In the genomic region with DNA sequence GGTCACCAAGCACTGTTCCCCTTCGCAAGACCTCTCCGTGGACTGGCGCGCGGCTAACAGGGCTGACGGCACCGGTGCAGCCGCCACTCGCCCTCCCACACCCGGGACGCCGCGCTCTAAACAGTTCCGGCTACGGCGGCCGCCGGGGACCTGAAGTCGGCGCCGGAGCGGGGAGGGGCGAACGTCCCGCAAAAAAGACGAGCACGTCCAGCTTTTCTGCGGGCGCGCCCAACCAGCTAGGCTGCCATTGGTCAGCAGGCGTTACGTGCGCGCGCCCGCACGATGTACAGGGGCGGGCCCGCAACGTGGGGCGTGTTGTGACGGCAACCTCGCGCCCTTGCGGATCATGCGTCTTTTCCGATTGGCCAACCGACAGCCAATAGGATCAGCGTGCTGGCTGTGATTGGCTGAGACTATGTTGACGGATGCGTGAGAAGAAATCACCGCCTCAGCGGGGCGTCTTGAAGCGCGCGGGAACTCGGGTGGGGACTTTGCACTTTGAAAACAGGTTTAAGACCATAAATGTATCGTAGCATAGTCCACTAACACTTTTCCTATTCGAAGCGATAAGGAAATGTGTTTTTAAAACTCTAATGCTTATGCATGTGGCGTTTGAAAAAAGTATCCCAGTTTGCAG, we compare ENCODE assay signal across 8 mouse cellular contexts. TPM values are rescaled to one million over a fixed set of nuclear protein-coding genes. Genes with fewer than 3 reads are reported as not detected.
A peak's percentile ranks its signal among the peaks of the same experiment; 100 is the strongest.
DNase-seq lines count a peak whose midpoint lies in the region; ATAC-seq and TF ChIP-seq lines count a peak whose summit lies in the region.

Gene Cramp1l, minus strand, starts transcription at position 134 of the 637 bp plus-strand sequence.
Gene Ift140, plus strand, starts transcription at position 431 of the 637 bp plus-strand sequence.

- peak; percentile 95 for DNase-seq in MEL (ENCODE audit: low read depth, low spot score)
- DNase-seq in cerebellum, adult 2 months = peak; percentile 98 to 100
- peak; percentile 100 for DNase-seq in forebrain, postnatal 0 days
- DNase-seq in heart, postnatal 4 days = peak; percentile 98
- DNase-seq in layer of hippocampus, adult 8-10 months (ENCODE audit: low spot score in 2 of 2) = peak; percentile 99
- DNase-seq in ovary, adult 18-20 months (ENCODE audit: low spot score) = peak; percentile 99
- peak; percentile 99 for DNase-seq in thymus, postnatal 0 days (ENCODE audit: low spot score)

- peaks cover 0 to 2% of the 10 kb centered on the region in 2 experiments; a peak in 3 of 4 replicates for H3K36me3 ChIP-seq in MEL (ENCODE audit: control insufficient read depth in 1 of 2, insufficient read depth in 2 of 2, low read length in 2 of 2)
- H3K36me3 ChIP-seq in forebrain, postnatal 0 days (ENCODE audit: insufficient read depth) = peaks cover 20% of the 10 kb centered on the region
- H3K36me3 ChIP-seq in lung, embryonic 15.5 days = peaks cover 21% of the 10 kb centered on the region

- no peaks in the 10 kb centered on the region for H3K27me3 ChIP-seq in MEL (ENCODE audit: control insufficient read depth in 1 of 2, insufficient read depth in 2 of 2, low read length in 2 of 2)
- H3K27me3 ChIP-seq in cerebellum, adult 2 months (ENCODE audit: control insufficient read depth, insufficient read depth, low read length) = no peaks in the 10 kb centered on the region
- no peaks in the 10 kb centered on the region for H3K27me3 ChIP-seq in forebrain, postnatal 0 days (ENCODE audit: insufficient read depth, low read length)
- H3K27me3 ChIP-seq in lung, embryonic 15.5 days = no peaks in the 10 kb centered on the region

- TF ChIP-seq EP300 in MEL (IDR thresholded peaks at IDR 0.05; ENCODE audit: low read depth in 1 of 2, low read length in 2 of 2) = no peak

- peaks cover 28% of the 10 kb centered on the region for H3K79me2 ChIP-seq in MEL (ENCODE audit: control insufficient read depth, insufficient read depth, low read length, poor library complexity)

- H3K9ac ChIP-seq in MEL (ENCODE audit: control insufficient read depth, low read depth, low read length, poor library complexity, severe bottlenecking) = peak within 1 kb of the TSS; percentile 91
- H3K9ac ChIP-seq in forebrain, postnatal 0 days = peak within 1 kb of the TSS; percentile 83
- H3K9ac ChIP-seq in lung, embryonic 15.5 days = peak within 1 kb of the TSS; percentile 97

- H3K27ac ChIP-seq in MEL (ENCODE audit: control insufficient read depth, low read depth, low read length) = peak within 1 kb of the TSS; percentile 52
- peak within 1 kb of the TSS; percentile 13 for H3K27ac ChIP-seq in cerebellum, adult 2 months (ENCODE audit: insufficient read depth, low read length)
- peak within 1 kb of the TSS; percentile 86 for H3K27ac ChIP-seq in forebrain, postnatal 0 days (ENCODE audit: low read depth, low read length)
- peak within 1 kb of the TSS; percentile 86 for H3K27ac ChIP-seq in lung, embryonic 15.5 days

- under 1% methylated on average over 62 of the region's 62 CpGs for WGBS in cerebellum, adult 2 months
- WGBS in forebrain, postnatal 0 days = under 1% methylated on average over 62 of the region's 62 CpGs
- WGBS in lung, embryonic 15.5 days = under 1% methylated on average over 62 of the region's 62 CpGs

- peak; percentile 98 for ATAC-seq in forebrain, postnatal 0 days
- ATAC-seq in lung, embryonic 15.5 days (ENCODE audit: borderline replicate concordance, extremely low read depth, low FRiP score, low TSS enrichment) = peak; percentile 98

- H3K4me3 ChIP-seq in MEL (ENCODE audit: control insufficient read depth in 1 of 2, insufficient read depth in 1 of 2, low read depth in 2 of 2, low read length in 2 of 2) = peak within 1 kb of the TSS; percentile 93 to 95
- H3K4me3 ChIP-seq in cerebellum, adult 2 months (replicated peaks; ENCODE audit: insufficient read depth, low read depth, low read length) = peak within 1 kb of the TSS; percentile 72
- peak within 1 kb of the TSS; percentile 92 for H3K4me3 ChIP-seq in forebrain, postnatal 0 days (ENCODE audit: low read depth, low read length)
- H3K4me3 ChIP-seq in lung, embryonic 15.5 days = peak within 1 kb of the TSS; percentile 92

- TF ChIP-seq POLR2A in MEL (IDR thresholded peaks at IDR 0.05; ENCODE audit: control insufficient read depth in 1 of 2, insufficient read depth in 1 of 2, low read depth in 1 of 2, low read length in 2 of 2, poor library complexity in 1 of 2) = peak; percentile 22 to 42; a peak in 1 of 4 replicates
- peak; percentile 56; the same call in 1 of the 2 replicates for TF ChIP-seq POLR2A in cerebellum, adult 2 months (IDR thresholded peaks at IDR 0.05; ENCODE audit: borderline replicate concordance, insufficient read depth, low read length)

- no peak for TF ChIP-seq RAD21 in MEL (IDR thresholded peaks at IDR 0.05; ENCODE audit: low read depth, low read length)

- H3K4me2 ChIP-seq in forebrain, postnatal 0 days (ENCODE audit: low read depth) = peak within 1 kb of the TSS; percentile 98
- peak within 1 kb of the TSS; percentile 91 for H3K4me2 ChIP-seq in lung, embryonic 15.5 days

- no peaks in the 10 kb centered on the region for H3K9me3 ChIP-seq in MEL (replicated peaks; ENCODE audit: insufficient read depth, low read length)
- H3K9me3 ChIP-seq in forebrain, postnatal 0 days (ENCODE audit: low read length) = no peaks in the 10 kb centered on the region
- H3K9me3 ChIP-seq in lung, embryonic 15.5 days = no peaks in the 10 kb centered on the region

- H3K4me1 ChIP-seq in MEL (ENCODE audit: control insufficient read depth in 1 of 2, insufficient read depth in 2 of 2, low read length in 2 of 2) = 0 out of 4 replicates have a peak, but pooled peaks cover 0 to 2% of the 10 kb centered on the region in 2 experiments
- no peaks in the 10 kb centered on the region for H3K4me1 ChIP-seq in cerebellum, adult 2 months (ENCODE audit: control insufficient read depth, insufficient read depth, low read length)
- peaks cover 10% of the 10 kb centered on the region for H3K4me1 ChIP-seq in forebrain, postnatal 0 days (ENCODE audit: insufficient read depth)
- peaks cover 19% of the 10 kb centered on the region for H3K4me1 ChIP-seq in lung, embryonic 15.5 days

- TF ChIP-seq CTCF in MEL (IDR thresholded peaks at IDR 0.05 in 2 of 3, conservative IDR thresholded peaks at IDR 0.05 in 1 of 3; ENCODE audit: control insufficient read depth in 1 of 3, insufficient read depth in 1 of 3, low read depth in 2 of 3, low read length in 3 of 3, poor library complexity in 1 of 3, severe bottlenecking in 1 of 3) = no peak
- no peak for TF ChIP-seq CTCF in cerebellum, adult 2 months (IDR thresholded peaks at IDR 0.05; ENCODE audit: borderline replicate concordance, insufficient read depth, low read depth, low read length)
- no peak for TF ChIP-seq CTCF in forebrain, postnatal 0 days (IDR thresholded peaks at IDR 0.05; ENCODE audit: low read depth)

TF ChIP-seq in MEL, 35 proteins besides CTCF, POLR2A, EP300 and RAD21:
- TF ChIP-seq GATA1 (IDR thresholded peaks at IDR 0.05; ENCODE audit: low read depth, low read length) = no peak
- no peak for TF ChIP-seq ZNF384 (IDR thresholded peaks at IDR 0.05; ENCODE audit: low read depth, low read length)
- peak; percentile 86 for TF ChIP-seq SIN3A (IDR thresholded peaks at IDR 0.05; ENCODE audit: low read length)
- TF ChIP-seq E2F4 (IDR thresholded peaks at IDR 0.05; ENCODE audit: borderline replicate concordance, low read depth, low read length) = peak; percentile 79; the same call in 1 of the 2 replicates
- peak; percentile 32; the same call in 1 of the 2 replicates for TF ChIP-seq MYC (IDR thresholded peaks at IDR 0.05; ENCODE audit: low read depth, low read length)
- no peak for TF ChIP-seq NELFE (IDR thresholded peaks at IDR 0.05; ENCODE audit: low read depth, low read length)
- TF ChIP-seq ELF1 (IDR thresholded peaks at IDR 0.05; ENCODE audit: low read depth, low read length) = peak; percentile 3; the same call in 1 of the 2 replicates
- TF ChIP-seq CHD2 (IDR thresholded peaks at IDR 0.05; ENCODE audit: low read length) = peak; percentile 24; the same call in 1 of the 2 replicates
- TF ChIP-seq CHD1 (IDR thresholded peaks at IDR 0.05; ENCODE audit: low read depth, low read length) = peak; percentile 86
- TF ChIP-seq ZMIZ1 (IDR thresholded peaks at IDR 0.05; ENCODE audit: low read depth, low read length) = no peak
- TF ChIP-seq HCFC1 (IDR thresholded peaks at IDR 0.05; ENCODE audit: low read depth, low read length) = peak; percentile 74
- 0 out of 2 replicates have a peak, but pooled peaks have one; percentile 13 for TF ChIP-seq KAT2A (conservative IDR thresholded peaks at IDR 0.05; ENCODE audit: low read depth, low read length)

RNA-seq across cellular contexts. Expression of gene Cramp1l, which starts in this region (rescaled TPM):
- total RNA-seq in MEL (2012; rRNA removed) = 2.4 TPM in 2 replicates
- polyA plus RNA-seq in MEL (2012; ENCODE audit: insufficient read depth in 1 of 2, insufficient read length in 2 of 2, low read depth in 1 of 2, low replicate concordance in 2 of 2, missing spikeins in 1 of 2) = 1 to 10 TPM in 1 of 2 experiments, not detected in 1; 5.1 TPM
- polyA plus RNA-seq in cerebellum, adult 2 months (2012; rRNA removed) = 19.8 and 21.3 TPM in 2 replicates
- total RNA-seq in forebrain, postnatal 0 days (2014; rRNA removed) = 16.2 and 21.5 TPM in 2 replicates
- polyA plus RNA-seq in forebrain, postnatal 0 days (2015; fragmentation: Nextera tagmentation; extraction: Ambion mirVana) = 1.9 and 2.9 TPM in 2 replicates
- total RNA-seq in heart, postnatal 4 days (2021) = 10 to 100 TPM; 15.1 to 16.3 TPM
- total RNA-seq in layer of hippocampus, adult 8-10 months (2022) = 10 to 100 TPM; 25.2 to 28.6 (median 26.7) TPM
- 6.3 and 7.6 TPM in 2 replicates for polyA plus RNA-seq in lung, embryonic 15.5 days (2015; fragmentation: Nextera tagmentation; extraction: Ambion mirVana)
- 4.7 and 5.4 TPM in 2 replicates for polyA plus RNA-seq in thymus, postnatal 0 days (2015; fragmentation: Nextera tagmentation; extraction: Ambion mirVana)

RNA-seq across cellular contexts. Expression of gene Ift140, which starts in this region (rescaled TPM):
- total RNA-seq in MEL (2012; rRNA removed) = 3.4 and 4.3 TPM in 2 replicates
- 1 to 10 TPM in 1 of 2 experiments, not detected in 1; 9.0 TPM for polyA plus RNA-seq in MEL (2012; ENCODE audit: insufficient read depth in 1 of 2, insufficient read length in 2 of 2, low read depth in 1 of 2, low replicate concordance in 2 of 2, missing spikeins in 1 of 2)
- 18.0 and 19.2 TPM in 2 replicates for polyA plus RNA-seq in cerebellum, adult 2 months (2012; rRNA removed)
- 31.8 and 37.7 TPM in 2 replicates for total RNA-seq in forebrain, postnatal 0 days (2014; rRNA removed)
- 11.6 and 15.2 TPM in 2 replicates for polyA plus RNA-seq in forebrain, postnatal 0 days (2015; fragmentation: Nextera tagmentation; extraction: Ambion mirVana)
- 1 to 10 TPM; 7.0 to 7.3 TPM for total RNA-seq in heart, postnatal 4 days (2021)
- 10 to 100 TPM; 22.1 to 25.1 (median 23.5) TPM for total RNA-seq in layer of hippocampus, adult 8-10 months (2022)
- 17.0 and 18.1 TPM in 2 replicates for polyA plus RNA-seq in lung, embryonic 15.5 days (2015; fragmentation: Nextera tagmentation; extraction: Ambion mirVana)
- 10.6 and 11.7 TPM in 2 replicates for polyA plus RNA-seq in thymus, postnatal 0 days (2015; fragmentation: Nextera tagmentation; extraction: Ambion mirVana)

Comparison
In these comparisons a context has a peak if more than half of its experiments do, and no peak if none do; other contexts are left out.
1. Peak in every context shown above with its lines: DNase-seq, ATAC-seq, H3K4me3 ChIP-seq and H3K27ac ChIP-seq.
2. H3K27ac ChIP-seq: peak in every context shown above with its lines; median percentile 86 in forebrain, postnatal 0 days; 86 in lung, embryonic 15.5 days; 52 in MEL; 13 in cerebellum, adult 2 months.